Mouse (Mus musculus) liver, embryonic 14.5 days (tissue): ENCODE measurements around the gene Atg7.

Experiments used
- CTCF ChIP-seq: IDR thresholded peaks from 2 replicates; pipeline ENCODE4 v1.5.1; 2016; ENCODE audit warnings: antibody characterized with exemption, low read depth, control low read depth
- EP300 ChIP-seq: IDR thresholded peaks from 2 replicates; pipeline ENCODE4 v1.6.1; 2016; ENCODE audit warnings: antibody characterized with exemption, low read depth

- no peak for TF ChIP-seq CTCF
- no peak for TF ChIP-seq EP300
These were observed 243.1 kb downstream of the Atg7 start for GRCm38 (mm10) chr6:114886012-114886411.
